Mouse (Mus musculus) lung, postnatal 14 days (tissue): ENCODE measurements around the gene Scn4a.

ENCODE experiments used
- DNase-seq: peaks from one replicate; pipeline ENCODE4 v3.0.0; 2021

Scn4a gene

GRCm38 (mm10) chr11:106313533-106313932 is 39.6 kb downstream of the Scn4a start:
- no peak for DNase-seq

GRCm38 (mm10) chr11:106310123-106310522 is 43.0 kb downstream of the Scn4a start:
- no peak for DNase-seq

GRCm38 (mm10) chr11:106308162-106308561 is 44.9 kb downstream of the Scn4a start:
- no peak for DNase-seq

- no peak for DNase-seq
Measured at GRCm38 (mm10) chr11:106307432-106307831, 45.7 kb downstream of the Scn4a start.

GRCm38 (mm10) chr11:106306758-106307157 is 46.3 kb downstream of the Scn4a start:
- no peak for DNase-seq

GRCm38 (mm10) chr11:106306065-106306385 is 47.1 kb downstream of the Scn4a start:
- no peak for DNase-seq

- DNase-seq, result no peak
Measured at GRCm38 (mm10) chr11:106305348-106306064, 47.6 kb downstream of the Scn4a start.

GRCm38 (mm10) chr11:106302634-106303033 is 50.5 kb downstream of the Scn4a start:
- peak; percentile 79 for DNase-seq

- no peak for DNase-seq
Measured at GRCm38 (mm10) chr11:106301765-106302164, 51.3 kb downstream of the Scn4a start, which contains the start of gene Gh. Gene Gh (minus strand): TSS chr11:106301865.

- peak; percentile 45 for DNase-seq
Measured at GRCm38 (mm10) chr11:106291861-106292260, 61.2 kb downstream of the Scn4a start.

GRCm38 (mm10) chr11:106290376-106290775 is 62.7 kb downstream of the Scn4a start:
- DNase-seq, result no peak

- DNase-seq, result peak; percentile 70
Measured at GRCm38 (mm10) chr11:106289369-106289768, 63.7 kb downstream of the Scn4a start.

- DNase-seq, result no peak
Measured at GRCm38 (mm10) chr11:106286987-106287386, 66.1 kb downstream of the Scn4a start.

GRCm38 (mm10) chr11:106286206-106286605 is 66.9 kb downstream of the Scn4a start:
- DNase-seq, result no peak

- DNase-seq, result no peak
Measured at GRCm38 (mm10) chr11:106284126-106284525, 69.0 kb downstream of the Scn4a start.

- no peak for DNase-seq
Measured at GRCm38 (mm10) chr11:106283371-106283770, 69.7 kb downstream of the Scn4a start.

- DNase-seq, result no peak
Measured at GRCm38 (mm10) chr11:106282452-106282851, 70.6 kb downstream of the Scn4a start.

- peak; percentile 98 for DNase-seq
Measured at GRCm38 (mm10) chr11:106276454-106276853, 76.6 kb downstream of the Scn4a start, which contains the start of gene Tcam1. Gene Tcam1 (plus strand): TSS chr11:106276672.

- DNase-seq, result peak; percentile 74
Measured at GRCm38 (mm10) chr11:106274971-106275411, 78.1 kb downstream of the Scn4a start.

GRCm38 (mm10) chr11:106274374-106274773 is 78.7 kb downstream of the Scn4a start:
- no peak for DNase-seq

GRCm38 (mm10) chr11:106273811-106274210 is 79.3 kb downstream of the Scn4a start:
- DNase-seq, result no peak

GRCm38 (mm10) chr11:106273311-106273684 is 79.8 kb downstream of the Scn4a start:
- DNase-seq, result no peak

GRCm38 (mm10) chr11:106272644-106273310 is 80.3 kb downstream of the Scn4a start, which contains the start of gene Smarcd2:
Gene Smarcd2 (minus strand): TSS chr11:106272972.
- DNase-seq, result peak; percentile 99
